Mouse (Mus musculus) liver, embryonic 13.5 days (tissue): ENCODE results near the gene Vps35l. TPM values are rescaled to one million over a fixed set of nuclear protein-coding genes. Genes with fewer than 3 reads are reported as not detected.
A peak's percentile ranks its signal among the peaks of the same experiment; 100 is the strongest.

Experiments
- ATAC-seq: fragments of 200-750 bp; cut with Nextera tagmentation; 2 replicates; pipeline ENCODE4 v1.8.0; 2017; ENCODE audit warnings: low read depth, mild to moderate bottlenecking, moderate number of reproducible peaks, moderate library complexity
- DNase-seq: peaks from one replicate; pipeline ENCODE4 v3.0.0; 2022
- H3K27ac ChIP-seq: fragments of 300-500 bp; sonication (generic); 2 replicates; pipeline ENCODE4 v1.5.1; 2015; ENCODE audit warnings: moderate library complexity, mild to moderate bottlenecking, inconsistent platforms
- H3K27me3 ChIP-seq: fragments of 300-500 bp; sonication (generic); 2 replicates; pipeline ENCODE4 v1.6.1; 2015; ENCODE audit warnings: mild to moderate bottlenecking, inconsistent platforms
- H3K36me3 ChIP-seq: fragments of 300-500 bp; sonication (generic); 2 replicates; pipeline ENCODE4 v1.6.1; 2015; ENCODE audit warnings: mild to moderate bottlenecking, inconsistent platforms
- H3K4me1 ChIP-seq: fragments of 300-500 bp; sonication (generic); replicated peaks from 2 replicates; pipeline ENCODE4 v1.6.1; 2015; ENCODE audit warnings: inconsistent platforms
- H3K4me2 ChIP-seq: fragments of 300-500 bp; sonication (generic); 2 replicates; pipeline ENCODE4 v1.6.1; 2015; ENCODE audit warnings: inconsistent platforms, mild to moderate bottlenecking, moderate library complexity
- H3K4me3 ChIP-seq: fragments of 300-500 bp; sonication (generic); replicated peaks from 2 replicates; pipeline ENCODE4 v1.5.1; 2015; ENCODE audit warnings: mild to moderate bottlenecking, inconsistent platforms
- H3K9ac ChIP-seq: fragments of 300-500 bp; sonication (generic); 2 replicates; pipeline ENCODE4 v1.6.1; 2015; ENCODE audit warnings: mild to moderate bottlenecking, inconsistent platforms
- H3K9me3 ChIP-seq: fragments of 300-500 bp; sonication (generic); replicated peaks from 2 replicates; pipeline ENCODE4 v1.6.1; 2016; ENCODE audit warnings: inconsistent platforms
- WGBS: fragments of 180-500 bp; shearing (Covaris S2); methylation state at CpG from one replicate; pipeline ENCODE4 v1.1.7; 2015; ENCODE audit not compliant: insufficient replicate concordance; 5-methylcytosine and 5-hydroxymethylcytosine counted together
- polyA plus RNA-seq: library from polyadenylated mRNA; unstranded; fragments of >200 nt; fragmentation: Nextera tagmentation; extraction: Ambion mirVana; gene quantifications from 2 replicates; pipeline ENCODE4 v1.2.1, GENCODE M21; 2015

Gene Vps35l
- polyA plus RNA-seq, 1 experiment from 2014 or later: 37.6 TPM

DNA sequence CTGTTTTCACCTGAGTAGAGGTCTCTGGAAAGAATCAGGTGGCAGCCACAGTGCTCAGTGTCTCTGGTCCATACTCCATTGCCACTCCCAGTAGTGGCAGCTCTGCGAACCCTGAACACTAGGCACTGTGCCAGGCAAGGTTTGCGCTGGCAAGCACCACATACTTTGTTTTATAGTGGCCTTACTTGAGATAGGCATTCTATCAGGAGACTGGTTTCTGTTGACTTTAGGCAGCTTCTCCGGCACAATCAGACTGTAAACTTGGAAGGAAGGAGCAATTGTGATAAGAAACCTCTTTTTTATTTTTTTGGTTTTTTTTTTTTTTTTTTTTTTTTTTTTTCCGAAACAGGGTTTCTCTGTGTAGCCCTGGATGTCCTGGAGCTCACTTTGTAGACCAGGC lies 32.0 kb upstream of the Vps35l start:
- WGBS: 67% methylated on average over 4 of the region's 4 CpGs
- DNase-seq: no peak
- Histone ChIP-seq H3K27me3 (no peaks in the 10 kb centered on the region), H3K9me3 (no peaks in the 10 kb centered on the region), H3K4me1 (peaks cover 43% of the 10 kb centered on the region), H3K36me3 (no peaks in the 10 kb centered on the region; the same call in 1 of the 2 replicates), H3K4me3 (no peak overlapping the region), H3K9ac (no peak overlapping the region), H3K4me2 (no peak overlapping the region), H3K27ac (no peak overlapping the region)
- ATAC-seq: no peak

GRCm38 (mm10) chr7:118710776-118711175 lies 29.2 kb upstream of the Vps35l start:
- Histone ChIP-seq H3K36me3 (peaks cover 11% of the 10 kb centered on the region), H3K9ac (no peak overlapping the region), H3K4me3 (no peak overlapping the region), H3K27ac (no peak overlapping the region), H3K4me2 (no peak overlapping the region), H3K4me1 (peaks cover 35% of the 10 kb centered on the region), H3K9me3 (no peaks in the 10 kb centered on the region), H3K27me3 (no peaks in the 10 kb centered on the region)
- no peak for DNase-seq
- no peak for ATAC-seq
- WGBS: 65% methylated on average over 5 of the region's 5 CpGs

DNA sequence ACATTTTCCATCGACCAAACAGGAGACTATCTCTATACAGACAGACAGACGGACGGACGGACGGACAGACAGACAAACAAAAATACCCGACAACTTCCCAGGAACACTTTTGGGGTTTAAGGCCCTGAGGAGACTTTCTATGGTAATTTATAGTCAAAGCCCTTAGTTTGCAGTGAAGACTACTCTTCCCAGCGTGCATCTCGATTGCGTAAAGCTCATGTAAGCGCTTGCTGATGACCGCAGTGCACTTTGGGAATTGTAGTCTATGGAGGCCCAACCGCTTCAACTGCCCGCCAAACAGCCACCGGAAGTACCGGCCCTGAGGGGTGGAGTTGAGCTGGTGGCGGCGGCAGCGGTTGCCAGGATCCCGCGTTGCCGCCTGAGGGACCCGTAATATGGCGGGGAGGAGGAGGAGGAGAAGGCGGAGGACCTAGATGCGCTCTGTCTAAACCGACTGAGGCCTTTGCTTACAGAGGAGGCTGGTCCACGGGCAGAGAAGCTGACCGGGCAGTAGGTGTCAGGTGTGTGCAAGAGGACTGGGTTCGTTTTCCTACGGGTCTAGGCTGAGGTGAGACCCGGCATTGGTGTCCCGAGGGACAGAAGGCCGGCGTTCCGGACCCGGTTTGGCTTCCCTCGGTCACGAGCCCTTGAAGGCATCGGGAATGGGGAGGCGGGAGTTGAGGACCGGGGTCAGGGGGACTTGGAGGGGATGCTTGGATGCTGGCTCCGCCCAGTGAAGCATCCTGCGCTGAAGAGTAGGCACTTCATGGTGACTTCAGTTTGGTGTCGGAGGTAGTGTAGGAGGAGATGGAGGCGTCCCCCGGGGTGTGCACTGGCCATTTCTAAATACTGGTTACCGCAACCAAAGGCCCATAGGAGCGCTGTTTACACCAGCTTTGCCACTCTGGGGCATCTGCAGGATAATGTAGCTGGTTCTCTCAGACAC lies 27.5 kb upstream of the Vps35l start, which contains the start of gene Ccp110:
TSS of gene Ccp110 (plus strand) at position 325 of the 946 bp plus-strand sequence.
- peaks cover 14% of the 10 kb centered on the region for H3K36me3 ChIP-seq
- peak within 1 kb of the TSS; percentile 84 for H3K9ac ChIP-seq
- ATAC-seq: peak; percentile 98
- no peaks in the 10 kb centered on the region for H3K9me3 ChIP-seq
- H3K27me3 ChIP-seq: no peaks in the 10 kb centered on the region
- WGBS: under 1% methylated on average over 48 of the region's 48 CpGs
- peaks cover 24% of the 10 kb centered on the region for H3K4me1 ChIP-seq
- H3K27ac ChIP-seq: peak within 1 kb of the TSS; percentile 66
- DNase-seq: peak; percentile 93
- H3K4me3 ChIP-seq: peak within 1 kb of the TSS; percentile 95
- peak within 1 kb of the TSS; percentile 87 for H3K4me2 ChIP-seq

DNA sequence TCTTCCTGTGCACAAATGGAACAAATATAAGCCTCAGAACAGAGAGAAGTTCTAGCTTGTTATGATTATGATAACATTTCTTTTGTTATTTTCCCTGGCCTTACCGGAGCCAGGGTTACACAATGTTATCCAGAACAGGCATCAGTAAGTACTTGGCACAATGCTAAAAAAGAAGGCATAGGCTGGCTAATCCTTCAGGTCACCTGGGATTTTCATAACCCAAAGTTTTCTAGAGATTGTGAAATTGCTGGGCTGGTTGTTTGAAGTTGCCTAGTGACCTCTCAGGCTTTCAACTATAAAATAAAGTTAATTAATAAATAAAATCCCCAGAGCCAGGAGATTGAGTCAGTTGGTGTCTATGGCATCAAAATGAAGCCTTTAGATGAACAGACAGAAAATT lies 25.2 kb upstream of the Vps35l start:
- Histone ChIP-seq H3K36me3 (peaks cover 29% of the 10 kb centered on the region), H3K9me3 (no peaks in the 10 kb centered on the region), H3K4me1 (peaks cover 19% of the 10 kb centered on the region), H3K4me2 (no peak overlapping the region), H3K9ac (no peak overlapping the region), H3K4me3 (no peak overlapping the region), H3K27ac (no peak overlapping the region), H3K27me3 (no peaks in the 10 kb centered on the region)
- no peak for DNase-seq
- WGBS: 93% methylated on average over 1 of the region's 1 CpGs
- ATAC-seq: no peak

DNA sequence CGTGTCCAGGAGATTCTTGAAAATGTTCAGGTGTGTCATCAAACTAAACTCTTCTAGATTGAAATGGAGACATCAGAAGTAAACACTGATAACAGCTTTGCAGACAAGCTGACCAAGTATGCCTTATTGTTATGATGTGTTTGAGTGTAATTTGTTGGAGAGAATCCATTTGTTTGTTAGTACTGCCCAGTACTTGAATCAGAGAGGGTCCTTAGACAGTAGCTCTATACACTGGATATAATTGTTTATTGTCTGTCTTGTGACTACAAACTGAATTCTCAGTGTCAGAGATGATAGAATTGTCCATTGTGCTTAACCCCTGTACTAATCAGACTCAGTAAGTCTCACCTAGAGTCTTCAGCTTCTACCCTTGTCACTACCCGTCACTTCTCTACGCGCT lies 22.0 kb upstream of the Vps35l start:
- Histone ChIP-seq H3K4me2 (no peak overlapping the region), H3K4me1 (peaks cover 12% of the 10 kb centered on the region), H3K4me3 (no peak overlapping the region), H3K27me3 (no peaks in the 10 kb centered on the region), H3K27ac (no peak overlapping the region), H3K9me3 (no peaks in the 10 kb centered on the region), H3K9ac (no peak overlapping the region), H3K36me3 (peaks cover 53% of the 10 kb centered on the region)
- DNase-seq: no peak
- WGBS: 87% methylated on average over 4 of the region's 4 CpGs
- no peak for ATAC-seq

GRCm38 (mm10) chr7:118723927-118724326 lies 16.1 kb upstream of the Vps35l start:
- Histone ChIP-seq H3K9ac (no peak overlapping the region), H3K27me3 (no peaks in the 10 kb centered on the region), H3K9me3 (no peaks in the 10 kb centered on the region), H3K4me1 (no peaks in the 10 kb centered on the region), H3K36me3 (peaks cover 81% of the 10 kb centered on the region), H3K4me2 (no peak overlapping the region), H3K27ac (no peak overlapping the region), H3K4me3 (no peak overlapping the region)
- 90% methylated on average over 9 of the region's 9 CpGs for whole genome bisulfite sequencing
- ATAC-seq: no peak
- DNase-seq: no peak

GRCm38 (mm10) chr7:118725459-118725858 lies 14.6 kb upstream of the Vps35l start:
- no peaks in the 10 kb centered on the region for H3K27me3 ChIP-seq
- DNase-seq: no peak
- no peak overlapping the region for H3K4me2 ChIP-seq
- H3K4me1 ChIP-seq: no peaks in the 10 kb centered on the region
- H3K4me3 ChIP-seq: no peak overlapping the region
- ATAC-seq: no peak
- no peak overlapping the region for H3K9ac ChIP-seq
- H3K36me3 ChIP-seq: peaks cover 86% of the 10 kb centered on the region
- no peaks in the 10 kb centered on the region for H3K9me3 ChIP-seq
- 79% methylated on average over 2 of the region's 2 CpGs for WGBS
- no peak overlapping the region for H3K27ac ChIP-seq

DNA sequence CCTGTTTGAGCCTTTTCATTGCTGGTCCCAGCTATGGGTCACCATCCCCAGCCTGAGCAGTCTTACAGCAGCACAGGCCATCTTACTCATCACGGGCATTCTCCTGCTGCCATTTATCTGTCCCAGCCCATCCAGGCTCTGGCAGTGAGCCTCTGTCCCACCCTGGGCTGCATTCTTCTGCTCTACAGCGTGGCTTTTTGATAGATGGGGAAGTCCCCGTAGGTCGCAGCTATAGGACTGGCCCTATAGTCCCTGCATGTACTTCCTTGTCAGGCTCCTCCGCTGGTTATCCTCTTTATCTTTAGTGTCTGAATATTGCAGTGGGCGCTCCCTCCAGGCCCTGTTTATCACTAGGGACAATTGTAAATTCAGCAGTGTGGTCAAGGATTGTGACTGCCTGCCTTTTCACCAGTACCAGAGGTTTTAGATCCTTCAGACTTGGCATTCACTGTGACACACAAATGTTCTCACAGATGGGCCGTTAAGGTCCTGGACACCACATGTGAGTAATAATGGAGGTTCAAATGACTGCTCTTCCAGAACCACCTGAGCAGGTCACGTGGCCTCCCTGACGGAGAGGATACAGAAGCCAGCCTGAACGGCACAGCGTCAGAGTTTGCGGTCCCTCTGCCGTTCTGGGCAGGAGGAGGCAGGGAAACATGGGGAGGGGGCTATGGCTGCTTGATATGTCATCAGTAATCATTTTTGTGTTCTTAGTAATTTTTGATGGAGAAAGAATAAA lies 11.0 kb upstream of the Vps35l start:
- Histone ChIP-seq H3K27me3 (no peaks in the 10 kb centered on the region), H3K4me3 (no peak overlapping the region), H3K4me1 (no peaks in the 10 kb centered on the region), H3K27ac (no peak overlapping the region), H3K36me3 (peaks cover 90% of the 10 kb centered on the region), H3K9me3 (no peaks in the 10 kb centered on the region), H3K9ac (no peak overlapping the region), H3K4me2 (no peak overlapping the region)
- no peak for ATAC-seq
- no peak for DNase-seq
- 80% methylated on average over 13 of the region's 13 CpGs for WGBS

GRCm38 (mm10) chr7:118731781-118732180 lies 8.2 kb upstream of the Vps35l start:
- Histone ChIP-seq H3K4me3 (no peak overlapping the region), H3K36me3 (peaks cover 73% of the 10 kb centered on the region), H3K9ac (no peak overlapping the region), H3K4me2 (no peak overlapping the region), H3K27ac (no peak overlapping the region), H3K27me3 (no peaks in the 10 kb centered on the region), H3K9me3 (no peaks in the 10 kb centered on the region), H3K4me1 (no peaks in the 10 kb centered on the region)
- DNase-seq (no peak), ATAC-seq (no peak)
- WGBS: 76% methylated on average over 3 of the region's 3 CpGs

GRCm38 (mm10) chr7:118733225-118733624 lies 6.8 kb upstream of the Vps35l start:
- Histone ChIP-seq H3K27me3 (no peaks in the 10 kb centered on the region), H3K27ac (no peak overlapping the region), H3K9ac (no peak overlapping the region), H3K36me3 (peaks cover 62% of the 10 kb centered on the region), H3K4me3 (no peak overlapping the region), H3K9me3 (no peaks in the 10 kb centered on the region), H3K4me1 (no peaks in the 10 kb centered on the region), H3K4me2 (no peak overlapping the region)
- 90% methylated on average over 13 of the region's 13 CpGs for WGBS
- no peak for DNase-seq
- ATAC-seq: no peak

DNA sequence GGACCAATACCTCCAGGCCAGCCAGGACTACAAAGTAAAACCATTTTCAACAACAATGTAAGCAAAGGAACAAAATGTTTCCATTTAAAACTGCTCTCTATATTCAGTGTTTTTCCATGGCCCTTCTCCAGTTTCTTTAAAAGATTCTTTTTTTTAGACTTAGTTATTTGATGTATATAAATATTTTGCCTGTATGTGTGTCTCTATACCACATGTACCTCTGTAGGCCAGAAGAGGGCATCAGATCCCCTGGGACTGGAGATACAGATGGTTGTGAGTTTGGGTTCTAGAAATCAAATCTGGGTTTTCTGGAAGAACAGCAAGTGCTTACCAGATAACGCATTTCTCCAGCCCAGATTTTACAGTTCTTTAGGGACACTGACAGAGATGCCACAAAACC lies 1.3 kb upstream of the Vps35l start:
- no peak for ATAC-seq

More for the DNA sequence above, 1.3 kb upstream of the Vps35l start:
- no peak overlapping the region for H3K4me3 ChIP-seq
- peaks cover 29% of the 10 kb centered on the region for H3K4me1 ChIP-seq
- peaks cover 18% of the 10 kb centered on the region for H3K36me3 ChIP-seq
- no peak overlapping the region for H3K27ac ChIP-seq
- no peak overlapping the region for H3K9ac ChIP-seq
- DNase-seq: no peak
- no peak overlapping the region for H3K4me2 ChIP-seq
- WGBS: 52% methylated on average over 1 of the region's 1 CpGs
- H3K9me3 ChIP-seq: no peaks in the 10 kb centered on the region
- 0 out of 2 replicates have a peak, but pooled peaks cover 4% of the 10 kb centered on the region for H3K27me3 ChIP-seq
